Mouse (Mus musculus) gastrocnemius, postnatal 4 days (tissue): Measurements from ENCODE around the gene Cenpb. TPM values are rescaled to one million over a fixed set of nuclear protein-coding genes. Genes with fewer than 3 reads are reported as not detected.

Experiments used
- DNase-seq, 2 experiments: peaks; one replicate each; pipeline ENCODE4 v3.0.0; 2021 to 2022; ENCODE audit warnings: low spot score in 2 of 2, mixed read lengths in 2 of 2
- total RNA-seq, 2 experiments: library from RNA; stranded (reverse); gene quantifications; 2 replicates each; pipeline ENCODE4 v1.2.3; 2021

The Cenpb gene
- total RNA-seq, 2 experiments from 2014 or later: 63.8 to 70.1 TPM

DNA sequence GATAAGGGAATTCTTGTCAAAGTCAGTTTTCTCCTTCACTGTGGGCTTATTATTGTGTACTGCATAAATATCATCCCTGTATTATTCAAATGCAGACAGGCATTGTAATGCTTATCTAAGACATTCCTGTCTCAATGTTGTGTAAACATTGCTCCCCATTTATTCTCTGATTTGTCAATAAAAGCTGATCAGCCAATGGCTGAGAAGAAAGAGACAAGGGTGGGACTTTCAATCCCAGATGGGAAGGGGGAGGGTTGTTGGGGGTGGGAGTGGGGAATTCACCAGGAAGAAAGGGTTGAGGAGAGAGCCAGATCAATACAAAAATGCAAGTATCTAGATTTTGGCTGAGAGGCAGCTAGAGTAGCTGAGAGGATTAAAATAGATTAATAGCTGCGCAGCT, 11.0 kb downstream of the Cenpb start:
- DNase-seq: no peak

DNA sequence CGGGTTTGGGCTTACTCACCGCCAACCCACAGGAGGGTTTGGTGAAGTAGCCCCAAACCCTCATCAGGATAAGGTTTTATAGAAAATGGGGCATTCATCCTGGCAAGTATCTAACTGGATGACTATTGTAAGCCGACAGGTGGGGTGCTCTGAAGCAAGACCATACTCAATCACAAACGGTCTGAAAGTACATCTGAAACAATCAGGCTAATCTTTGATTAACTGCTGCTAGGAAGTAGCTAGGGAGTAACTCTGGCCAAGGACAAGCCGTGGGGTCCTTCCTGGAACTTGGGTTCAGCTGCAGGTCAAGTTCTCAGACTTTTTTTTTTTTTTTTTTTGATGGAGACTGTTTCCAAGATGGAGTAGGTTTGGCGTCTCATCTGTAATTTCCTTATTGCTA, 11.9 kb downstream of the Cenpb start:
- no peak for DNase-seq

DNA sequence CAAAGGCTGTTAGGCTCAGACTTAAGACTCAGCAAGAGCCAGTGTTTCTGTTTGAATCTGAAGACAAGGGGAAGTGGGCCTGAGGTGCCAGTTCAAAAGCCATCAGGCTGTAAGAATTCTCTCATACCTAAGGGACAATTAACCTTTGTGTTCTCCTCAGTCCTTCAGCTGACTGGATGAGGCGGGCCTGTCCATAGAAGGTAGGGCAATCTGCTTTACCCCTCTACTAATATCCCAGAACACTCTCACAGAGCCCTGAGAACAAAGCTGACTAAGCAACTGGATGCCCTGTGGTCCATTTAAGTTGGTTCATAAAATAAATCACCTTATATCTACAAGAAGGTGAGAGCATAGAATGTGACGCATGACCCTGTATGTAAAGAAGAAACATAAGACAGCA, 13.7 kb downstream of the Cenpb start:
- DNase-seq: no peak

DNA sequence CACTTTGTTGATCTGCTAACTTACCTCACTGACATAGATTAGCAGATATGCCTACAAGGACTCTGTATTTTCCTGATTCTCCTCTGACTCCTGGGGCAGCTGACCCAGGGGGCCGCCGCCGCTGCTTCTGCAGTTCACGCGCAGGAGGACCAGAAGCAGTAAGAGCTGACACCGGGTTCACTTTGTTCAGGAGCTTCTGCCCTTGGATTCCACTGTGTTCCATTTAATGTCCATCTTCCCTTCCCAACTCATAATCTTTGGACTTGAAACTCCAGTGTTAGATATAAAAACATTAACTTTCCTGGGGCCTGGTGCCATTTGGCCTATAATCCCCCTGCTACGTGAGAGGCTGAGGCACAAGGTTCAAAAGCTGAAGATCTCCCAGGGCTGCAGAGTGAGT, 15.9 kb downstream of the Cenpb start:
- DNase-seq: no peak

DNA sequence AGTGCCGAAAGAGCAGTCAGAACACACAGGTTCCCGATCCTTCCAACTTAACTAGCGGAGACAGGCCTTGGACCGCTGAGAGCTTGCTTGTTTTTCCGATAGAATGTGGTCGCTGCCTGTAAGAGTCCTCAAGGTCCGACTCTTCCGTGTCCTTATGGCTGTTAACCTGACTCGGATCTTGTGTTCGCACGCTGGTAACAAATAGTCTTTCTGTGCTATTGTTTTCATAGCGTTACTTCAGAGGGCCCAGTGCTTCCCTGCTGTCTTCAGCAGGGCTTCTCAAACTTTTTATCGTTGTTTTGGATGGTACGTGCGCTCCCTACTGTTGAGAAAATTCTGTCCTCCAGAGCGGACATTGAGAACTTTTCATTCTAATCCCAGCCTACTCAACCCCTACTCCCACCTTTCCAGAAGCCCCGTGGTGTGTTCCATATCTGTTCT, 19.2 kb downstream of the Cenpb start:
- no peak for DNase-seq

DNA sequence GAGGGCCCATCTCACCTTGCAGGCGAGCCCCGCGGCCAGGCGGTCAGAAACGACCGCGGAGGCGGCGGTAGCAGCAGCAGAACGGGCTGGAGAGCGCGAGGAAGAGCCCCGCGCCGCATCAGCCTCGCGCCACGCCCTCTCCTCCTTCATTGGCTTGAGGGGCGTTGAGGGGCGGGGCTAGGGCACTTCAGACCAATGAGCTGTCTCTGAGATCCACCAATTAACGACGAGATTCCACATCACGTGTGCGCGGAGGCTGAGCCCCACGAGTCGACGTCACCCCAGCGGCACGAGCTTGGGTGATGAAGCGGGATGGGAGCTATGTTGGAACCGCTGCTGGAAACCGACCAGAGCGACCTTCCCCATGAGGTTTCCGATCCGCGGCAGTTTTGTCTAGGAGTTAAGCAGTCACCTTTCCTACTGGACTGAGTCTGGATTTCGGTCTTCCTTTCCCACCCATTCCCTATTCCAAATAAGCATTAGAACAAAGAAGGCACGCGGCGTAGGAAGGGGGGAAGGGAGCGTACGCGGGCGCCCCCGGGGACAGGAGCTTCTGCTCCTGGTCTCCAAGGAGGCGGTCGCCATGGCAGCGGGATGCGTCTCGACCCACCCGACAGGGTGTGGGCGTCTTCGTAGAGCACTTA, 19.8 kb downstream of the Cenpb start, which contains the start of gene 1700037H04Rik:
TSS of gene 1700037H04Rik (minus strand) at position 144 of the 644 bp plus-strand sequence.
- peak; percentile 87 to 97 for DNase-seq

DNA sequence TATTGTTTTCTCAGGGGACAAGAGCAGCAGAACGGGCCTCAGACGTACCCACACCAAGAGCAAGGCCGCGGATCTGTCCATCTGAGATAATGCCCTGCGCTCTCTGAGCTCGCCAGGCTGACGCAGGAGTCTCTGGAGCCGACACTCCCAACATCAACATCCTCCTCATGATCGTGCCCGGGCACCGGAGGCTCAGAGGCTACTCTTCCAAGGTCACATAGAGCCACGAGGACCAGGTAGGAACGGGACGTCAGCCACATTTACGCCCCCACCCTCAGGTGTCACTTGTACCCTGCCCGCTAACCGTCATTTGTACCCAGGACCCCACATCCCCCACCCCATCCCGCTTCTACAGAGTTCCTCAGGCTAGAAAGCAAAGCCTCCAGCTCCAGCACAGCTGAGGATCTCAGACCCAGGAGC, 20.4 kb downstream of the Cenpb start:
- peak in 1 of 2 experiments; percentile 48 for DNase-seq

DNA sequence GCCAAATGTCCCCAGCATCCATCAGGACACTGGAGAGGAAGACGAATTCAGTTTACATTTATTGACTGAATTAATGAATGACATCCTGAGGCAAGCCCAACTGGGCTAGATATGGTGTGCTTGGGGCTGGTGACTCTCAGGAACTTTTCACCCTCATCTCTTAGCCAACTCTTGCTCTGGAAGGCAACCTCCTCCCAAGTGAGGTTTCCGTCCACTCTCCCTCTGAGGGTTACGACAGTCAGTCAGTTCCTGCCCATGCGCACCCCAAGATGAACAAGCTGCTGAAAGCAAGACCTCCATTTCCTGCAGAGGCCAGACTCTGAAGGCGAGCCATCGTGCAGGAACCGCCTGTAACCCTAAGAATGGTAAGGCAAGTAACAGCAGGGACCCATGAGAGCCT, 22.9 kb downstream of the Cenpb start:
- no peak for DNase-seq

DNA sequence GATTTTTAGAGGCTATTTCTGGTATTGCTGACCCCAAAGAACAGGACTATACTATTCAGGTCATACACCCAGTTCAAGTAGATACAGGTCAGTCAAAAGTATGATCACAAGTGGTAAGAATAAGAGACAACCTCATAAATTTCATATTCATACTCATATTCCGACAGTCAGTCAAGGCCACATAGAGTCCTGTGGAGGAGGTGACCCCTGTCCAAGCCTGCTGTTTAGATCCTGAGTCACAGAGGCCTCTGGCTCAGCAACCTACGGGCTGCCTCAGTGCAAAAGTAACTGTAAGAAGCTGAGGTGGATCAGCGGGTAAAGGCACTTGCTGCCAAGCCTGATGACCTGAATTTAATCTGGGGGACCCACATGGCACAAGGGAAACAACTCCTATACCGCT, 25.8 kb downstream of the Cenpb start:
- no peak for DNase-seq

DNA sequence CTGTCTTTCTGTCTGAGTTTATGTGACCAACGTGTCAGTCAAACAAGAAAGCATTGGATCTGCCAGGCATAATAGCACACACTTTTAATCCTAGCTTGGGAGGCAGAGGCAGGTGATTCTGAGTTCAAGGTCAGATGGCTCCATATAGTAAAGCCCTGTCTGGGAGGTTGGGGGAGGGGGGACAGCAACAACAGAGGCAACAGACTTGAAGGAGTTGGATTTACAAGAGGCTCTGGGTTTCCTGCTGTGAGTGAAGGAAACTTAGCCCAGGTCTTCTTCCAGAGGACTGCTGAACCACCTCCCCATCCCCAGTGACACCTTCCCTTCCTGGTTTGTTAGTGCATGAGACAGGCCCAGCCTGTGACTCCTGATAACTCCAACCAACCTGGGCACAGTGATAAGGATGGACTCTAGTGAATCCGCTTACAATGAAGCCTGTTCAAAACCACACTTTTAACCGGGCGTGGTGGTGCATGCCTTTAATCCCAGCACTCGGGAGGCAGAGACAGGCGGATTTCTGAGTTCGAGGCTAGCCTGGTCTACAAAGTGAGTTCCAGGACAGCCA, 27.6 kb downstream of the Cenpb start:
- no peak for DNase-seq

DNA sequence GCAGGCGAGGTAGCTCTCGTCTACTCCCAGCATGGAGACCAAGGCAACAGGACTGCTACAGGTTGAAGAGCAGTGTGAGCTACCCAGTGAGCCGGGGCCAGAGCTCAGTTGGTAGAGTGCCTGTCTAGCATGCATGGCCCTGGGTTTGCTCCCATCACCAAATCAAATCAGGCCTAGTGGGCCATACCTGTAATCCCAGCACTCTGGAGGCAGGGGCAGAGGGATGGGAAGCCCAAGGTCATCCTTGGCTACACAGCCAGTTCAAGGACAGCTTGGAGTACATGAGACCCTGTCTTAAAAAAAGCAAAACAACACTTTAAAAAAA, 30.7 kb downstream of the Cenpb start:
- no peak for DNase-seq

DNA sequence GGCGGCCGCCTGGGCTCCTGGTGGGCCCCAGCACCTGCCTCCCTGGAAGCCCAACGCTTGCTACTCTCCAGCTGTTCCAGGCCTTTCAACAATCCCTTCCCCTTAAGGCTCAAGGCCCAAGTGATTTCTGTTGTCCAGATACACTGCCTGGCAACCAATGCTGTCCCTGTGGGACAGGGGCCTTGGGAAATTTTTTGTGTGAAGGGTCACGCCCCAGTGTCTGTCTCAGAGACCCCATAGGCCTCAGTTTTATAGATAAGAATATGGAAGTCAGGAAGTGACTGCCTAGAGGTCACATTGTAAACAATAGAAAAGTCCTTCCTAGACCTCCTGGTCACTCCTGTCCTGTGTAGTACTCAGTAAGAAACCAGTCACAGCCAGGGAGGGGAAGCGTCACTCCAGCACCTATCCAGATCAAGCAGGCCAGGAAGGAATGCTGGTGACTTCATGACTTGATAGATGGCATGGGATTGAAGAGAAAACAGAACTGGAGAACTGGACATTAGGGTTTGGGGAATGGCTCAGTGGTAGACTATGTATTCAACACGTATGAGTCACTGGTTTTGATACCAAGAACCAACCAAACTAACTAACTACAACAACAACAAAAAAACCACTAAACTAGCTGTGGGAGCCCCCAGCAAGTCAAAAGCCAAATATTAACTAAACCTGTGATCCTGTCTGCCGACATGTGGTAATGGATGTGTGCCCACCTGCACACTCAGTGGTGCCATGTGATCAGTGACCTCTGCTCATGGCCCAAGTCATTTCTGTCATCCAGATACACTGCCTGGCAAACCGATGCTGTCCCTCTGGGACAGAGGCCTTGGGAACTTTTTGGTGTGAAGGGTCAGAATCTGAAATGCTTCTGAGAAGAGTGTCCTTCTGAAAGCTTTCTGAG, 31.3 kb downstream of the Cenpb start:
- DNase-seq: no peak

DNA sequence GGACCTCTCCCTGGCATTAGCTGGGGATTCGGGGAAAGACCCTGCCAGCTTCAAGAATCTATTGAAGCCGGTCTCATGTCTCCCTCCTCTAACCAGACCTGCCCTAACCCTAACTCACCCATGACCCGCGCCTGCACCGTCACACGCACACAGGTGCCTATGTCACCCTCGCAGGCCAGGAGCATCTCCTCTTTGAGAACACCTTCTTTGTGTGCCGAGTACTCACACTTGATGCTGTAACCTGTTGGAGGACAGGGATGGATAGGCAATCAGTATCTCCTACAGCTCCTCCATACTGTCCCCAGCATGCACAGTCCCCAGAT, 32.9 kb downstream of the Cenpb start:
- DNase-seq: no peak

DNA sequence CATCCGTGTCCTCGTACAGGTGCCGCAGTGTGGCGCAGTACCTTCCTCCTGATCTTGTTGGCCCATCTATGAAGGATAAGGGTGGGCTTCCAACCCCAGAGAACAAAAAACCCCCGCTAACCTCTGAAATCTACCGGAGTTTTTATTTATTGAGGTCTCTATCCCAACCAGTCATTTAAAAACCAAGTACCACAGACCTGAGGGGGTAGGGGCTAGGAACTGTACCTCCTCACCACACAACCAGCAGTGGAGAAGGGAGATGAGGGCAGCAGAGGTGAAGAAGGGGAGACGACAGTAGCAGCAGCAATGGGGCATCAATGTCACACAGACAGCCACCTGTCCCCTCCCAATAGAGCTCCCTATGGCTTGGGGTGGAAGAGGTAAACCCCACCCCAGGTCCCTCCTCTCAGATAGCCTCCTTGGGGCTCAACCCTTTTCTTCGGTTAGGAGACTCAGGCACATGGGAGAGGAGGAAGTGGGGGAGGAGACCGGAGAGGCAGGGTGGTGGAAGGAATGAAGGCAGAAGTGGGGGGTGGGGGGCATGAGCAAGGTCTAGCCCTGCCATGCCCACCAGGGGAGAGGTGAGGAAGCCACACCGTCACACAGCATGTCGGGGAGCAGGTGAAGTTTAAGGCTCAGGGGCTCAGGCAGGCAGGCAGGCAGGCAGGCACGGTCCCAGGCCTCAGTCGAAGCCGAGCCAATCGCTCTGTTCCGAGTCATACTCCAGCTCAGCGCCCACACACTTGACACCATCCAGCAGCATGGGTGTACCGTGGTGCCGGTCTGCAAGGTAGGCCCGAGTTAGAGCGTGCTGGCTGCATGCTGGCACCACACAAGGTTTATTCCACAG, 33.4 kb downstream of the Cenpb start:
- DNase-seq: no peak

DNA sequence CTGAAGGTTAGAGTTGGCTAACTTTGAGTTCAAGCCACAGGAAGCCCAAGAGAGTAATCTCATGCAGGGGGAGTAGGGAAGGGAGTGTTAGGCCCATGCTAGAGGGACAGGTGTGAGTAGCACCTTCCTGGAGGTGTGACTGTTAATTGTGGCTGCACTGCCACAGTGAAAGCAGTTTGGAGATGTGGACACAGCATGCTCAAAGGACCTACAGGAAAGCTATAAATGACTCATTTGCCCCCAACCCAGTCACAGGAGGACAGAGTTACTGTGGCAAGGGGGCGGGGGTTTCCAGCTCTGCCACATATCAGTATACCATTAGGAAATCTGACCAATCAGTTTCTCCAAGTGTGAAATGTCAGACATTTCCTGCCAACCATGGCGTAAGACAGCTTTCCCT, 34.3 kb downstream of the Cenpb start:
- no peak for DNase-seq

DNA sequence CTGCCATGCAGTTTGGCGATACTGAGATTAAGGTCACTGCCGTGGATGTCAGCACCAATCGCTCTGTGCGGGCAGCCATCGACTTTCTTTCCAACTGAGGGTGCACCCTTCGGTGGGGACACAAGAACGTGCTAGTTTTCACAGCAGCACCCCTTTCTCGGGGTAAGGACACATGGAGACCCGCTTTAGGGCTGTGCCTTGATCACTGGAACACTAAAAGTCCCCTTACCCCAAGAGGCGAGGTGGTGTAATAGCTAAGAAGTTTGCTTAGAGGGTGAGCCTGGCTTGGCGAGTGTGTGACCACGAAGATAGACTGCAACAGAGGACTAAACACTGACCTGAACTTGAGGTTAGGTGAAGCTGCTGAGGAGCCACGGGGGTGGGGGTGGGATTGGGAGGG, 34.7 kb downstream of the Cenpb start:
- DNase-seq: no peak

DNA sequence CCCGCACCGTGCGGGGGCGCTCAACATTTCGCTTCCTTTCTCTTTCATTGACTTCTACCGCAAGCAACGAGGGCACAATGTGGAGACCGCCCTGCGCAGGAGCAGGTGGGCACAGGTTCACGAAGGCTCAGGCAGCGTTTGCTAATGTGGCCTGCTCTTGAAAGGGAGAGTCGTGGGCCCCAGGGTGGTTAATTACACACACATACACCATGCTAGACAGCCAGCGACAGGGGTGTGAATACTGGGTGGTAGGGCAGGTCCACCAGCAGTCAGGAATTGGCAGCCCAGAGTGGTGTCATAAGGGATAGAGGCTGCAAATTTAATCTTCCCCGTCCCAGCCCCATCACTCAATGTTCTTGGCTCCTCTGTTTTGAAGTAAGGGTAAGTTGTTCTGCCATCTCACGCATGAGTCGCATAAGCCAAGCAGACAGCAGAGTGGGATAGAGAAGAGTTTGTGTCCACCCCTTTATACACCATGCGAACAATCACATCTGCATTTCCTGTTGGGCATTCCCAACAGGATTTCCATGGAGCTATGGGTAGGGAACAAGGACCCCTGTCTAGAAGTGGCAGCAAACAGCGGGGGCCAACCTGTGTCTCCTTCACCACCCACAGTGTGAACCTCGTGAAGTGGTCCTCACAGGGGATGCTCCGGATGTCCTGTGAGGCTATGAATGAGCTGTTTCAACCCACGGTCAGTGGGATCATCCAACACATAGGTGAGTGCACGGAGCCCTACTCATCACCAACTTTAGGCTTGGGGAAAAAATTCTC, 36.7 kb downstream of the Cenpb start:
- DNase-seq: no peak

DNA sequence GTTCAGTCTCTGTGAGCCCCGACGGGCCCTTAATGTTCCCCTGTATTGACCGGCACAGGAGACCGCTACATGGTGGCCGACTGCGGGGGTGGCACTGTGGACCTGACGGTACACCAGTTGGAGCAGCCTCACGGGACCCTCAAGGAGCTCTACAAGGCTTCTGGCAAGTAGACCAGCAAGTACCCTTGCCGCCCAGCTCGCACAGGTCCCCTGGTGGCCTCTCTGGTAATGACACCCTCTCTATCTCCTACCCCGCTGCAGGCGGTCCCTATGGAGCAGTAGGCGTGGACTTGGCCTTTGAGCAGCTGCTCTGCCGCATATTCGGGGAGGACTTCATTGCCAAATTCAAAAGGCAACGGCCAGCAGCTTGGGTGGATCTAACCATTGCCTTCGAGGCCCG, 37.3 kb downstream of the Cenpb start:
- DNase-seq: peak; percentile 83 to 90

DNA sequence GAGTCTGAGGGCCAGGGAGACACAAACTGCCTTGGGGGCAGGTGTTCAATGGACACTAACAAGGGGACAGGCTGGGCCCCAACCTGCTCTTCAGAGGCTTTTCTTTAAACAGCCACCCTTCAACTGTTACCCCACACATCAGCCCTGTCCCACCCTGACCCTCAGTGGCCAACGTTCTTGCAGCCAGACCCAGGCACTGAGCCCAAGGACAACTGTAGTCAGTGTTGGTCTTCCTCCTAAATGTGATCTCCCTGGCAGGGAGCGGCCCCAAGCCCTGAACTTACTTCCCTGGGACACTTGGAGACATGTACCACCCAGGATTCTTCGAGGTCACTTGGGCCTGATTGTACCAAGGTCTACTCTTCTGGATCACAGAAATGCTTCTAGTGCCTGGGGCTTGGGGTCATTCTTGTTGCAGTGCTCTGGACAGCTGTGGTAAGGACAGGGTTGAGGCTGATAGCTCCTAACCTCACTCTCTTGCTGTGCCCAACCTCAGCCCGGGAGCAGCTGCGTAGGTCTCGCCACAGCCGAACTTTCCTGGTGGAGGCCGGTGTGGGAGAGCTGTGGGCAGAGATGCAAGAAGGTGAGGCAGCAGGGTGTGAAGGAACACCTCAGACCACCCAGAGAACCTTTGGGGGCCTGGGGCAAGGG, 38.4 kb downstream of the Cenpb start:
- no peak for DNase-seq

DNA sequence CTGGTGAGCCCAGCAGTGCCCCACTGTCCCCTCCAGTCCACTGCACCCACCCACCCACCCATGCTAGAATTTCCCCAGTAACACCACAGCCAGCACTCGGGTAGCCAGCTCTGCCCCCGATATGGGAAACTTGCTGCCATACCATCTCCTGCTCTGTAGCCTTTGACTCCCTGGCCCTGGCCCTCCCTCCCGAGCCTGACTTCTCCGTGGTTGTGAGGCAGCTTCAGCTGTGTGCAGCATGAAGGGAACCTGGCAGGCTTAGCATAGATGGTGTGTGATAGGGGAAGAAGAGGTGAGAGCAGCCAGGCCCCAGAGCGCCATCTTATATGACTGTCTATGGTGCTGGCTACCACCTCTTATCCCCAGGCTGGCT, 39.3 kb downstream of the Cenpb start:
- peak in 1 of 2 experiments; percentile 9 for DNase-seq
